Mouse (Mus musculus): ENCODE data around the gene Irak3. TPM values are rescaled to one million over a fixed set of nuclear protein-coding genes. Genes with fewer than 3 reads are reported as not detected.
A peak's percentile ranks its signal among the peaks of the same experiment; 100 is the strongest.
"Not testable (repeated sequence)": the region's sequence is repeated elsewhere in the genome, so short reads cannot be mapped to it uniquely, and the experiment has no call there.

The Irak3 gene
- polyA plus RNA-seq, 1 experiment from 2014 or later = 0.74 TPM

- Histone ChIP-seq H3K27ac (ENCODE audit: low read depth, low read length) (no peak overlapping the region), H3K9ac (ENCODE audit: low read depth, low read length) (no peak overlapping the region), H3K4me3 (ENCODE audit: low read length) (no peak overlapping the region), H3K27me3 (ENCODE audit: control insufficient read depth, insufficient read depth, low read length) (no peaks in the 10 kb centered on the region), H3K9me3 (ENCODE audit: control insufficient read depth, low read length) (no peaks in the 10 kb centered on the region), H3K36me3 (ENCODE audit: control insufficient read depth, insufficient read depth, low read length) (peaks cover 19% of the 10 kb centered on the region), H3K4me2 (replicated peaks; ENCODE audit: low read depth, low read length) (no peak overlapping the region; the same call in 1 of the 2 replicates), H3K4me1 (ENCODE audit: control insufficient read depth, insufficient read depth, low read length) (no peaks in the 10 kb centered on the region)
- peak; percentile 40; the same call in 1 of the 2 replicates for ATAC-seq (ENCODE audit: low FRiP score, low TSS enrichment)
- 30% methylated on average over 18 of the region's 18 CpGs for WGBS
Measured at GRCm38 (mm10) chr10:120233655-120234367, 31.9 kb upstream of the Irak3 start.

GRCm38 (mm10) chr10:120231718-120232117 lies 29.8 kb upstream of the Irak3 start:
- no peak overlapping the region for H3K27ac ChIP-seq (ENCODE audit: low read depth, low read length)
- H3K27me3 ChIP-seq (ENCODE audit: control insufficient read depth, insufficient read depth, low read length) = no peaks in the 10 kb centered on the region
- H3K4me1 ChIP-seq (ENCODE audit: control insufficient read depth, insufficient read depth, low read length) = peaks cover 5% of the 10 kb centered on the region
- ATAC-seq (ENCODE audit: low FRiP score, low TSS enrichment) = no peak
- no peak overlapping the region for H3K9ac ChIP-seq (ENCODE audit: low read depth, low read length)
- H3K9me3 ChIP-seq (ENCODE audit: control insufficient read depth, low read length) = no peaks in the 10 kb centered on the region
- WGBS = 36% methylated on average over 5 of the region's 5 CpGs
- no peak overlapping the region for H3K4me3 ChIP-seq (ENCODE audit: low read length)
- no peak overlapping the region for H3K4me2 ChIP-seq (replicated peaks; ENCODE audit: low read depth, low read length)
- H3K36me3 ChIP-seq (ENCODE audit: control insufficient read depth, insufficient read depth, low read length) = peaks cover 26% of the 10 kb centered on the region

GRCm38 (mm10) chr10:120226871-120227661 lies 25.1 kb upstream of the Irak3 start, which contains the start of gene Llph:
Llph (plus strand) TSS chr10:120227070.
- peak within 1 kb of the TSS; percentile 92 for H3K9ac ChIP-seq (ENCODE audit: low read depth, low read length)
- WGBS = under 1% methylated on average over 57 of the region's 57 CpGs
- H3K27me3 ChIP-seq (ENCODE audit: control insufficient read depth, insufficient read depth, low read length) = no peaks in the 10 kb centered on the region
- peak within 1 kb of the TSS; percentile 43; the same call in 1 of the 2 replicates for H3K27ac ChIP-seq (ENCODE audit: low read depth, low read length)
- ATAC-seq (ENCODE audit: low FRiP score, low TSS enrichment) = peak; percentile 94
- peak within 1 kb of the TSS; percentile 48 for H3K4me2 ChIP-seq (replicated peaks; ENCODE audit: low read depth, low read length)
- H3K4me3 ChIP-seq (ENCODE audit: low read length) = peak within 1 kb of the TSS; percentile 99
- H3K9me3 ChIP-seq (ENCODE audit: control insufficient read depth, low read length) = no peaks in the 10 kb centered on the region
- H3K4me1 ChIP-seq (ENCODE audit: control insufficient read depth, insufficient read depth, low read length) = peaks cover 5% of the 10 kb centered on the region
- peaks cover 31% of the 10 kb centered on the region for H3K36me3 ChIP-seq (ENCODE audit: control insufficient read depth, insufficient read depth, low read length)

GRCm38 (mm10) chr10:120220776-120221175 lies 18.8 kb upstream of the Irak3 start:
- H3K4me3 ChIP-seq (ENCODE audit: low read length) = no peak overlapping the region
- H3K9me3 ChIP-seq (ENCODE audit: control insufficient read depth, low read length) = no peaks in the 10 kb centered on the region
- H3K4me2 ChIP-seq (replicated peaks; ENCODE audit: low read depth, low read length) = no peak overlapping the region
- no peaks in the 10 kb centered on the region for H3K27me3 ChIP-seq (ENCODE audit: control insufficient read depth, insufficient read depth, low read length)
- peaks cover 23% of the 10 kb centered on the region for H3K36me3 ChIP-seq (ENCODE audit: control insufficient read depth, insufficient read depth, low read length)
- H3K4me1 ChIP-seq (ENCODE audit: control insufficient read depth, insufficient read depth, low read length) = no peaks in the 10 kb centered on the region
- 83% methylated on average over 7 of the region's 7 CpGs for WGBS
- no peak overlapping the region for H3K9ac ChIP-seq (ENCODE audit: low read depth, low read length)
- no peak for ATAC-seq (ENCODE audit: low FRiP score, low TSS enrichment)
- no peak overlapping the region for H3K27ac ChIP-seq (ENCODE audit: low read depth, low read length)

- no peak for ATAC-seq (ENCODE audit: low FRiP score, low TSS enrichment)
- Histone ChIP-seq H3K27ac (ENCODE audit: low read depth, low read length) (no peak overlapping the region), H3K36me3 (ENCODE audit: control insufficient read depth, insufficient read depth, low read length) (peaks cover 23% of the 10 kb centered on the region), H3K27me3 (ENCODE audit: control insufficient read depth, insufficient read depth, low read length) (no peaks in the 10 kb centered on the region), H3K4me3 (ENCODE audit: low read length) (no peak overlapping the region), H3K9me3 (ENCODE audit: control insufficient read depth, low read length) (no peaks in the 10 kb centered on the region), H3K4me1 (ENCODE audit: control insufficient read depth, insufficient read depth, low read length) (no peaks in the 10 kb centered on the region), H3K9ac (ENCODE audit: low read depth, low read length) (no peak overlapping the region), H3K4me2 (replicated peaks; ENCODE audit: low read depth, low read length) (no peak overlapping the region)
- 80% methylated on average over 14 of the region's 14 CpGs for WGBS
Measured at GRCm38 (mm10) chr10:120219578-120220359, 17.8 kb upstream of the Irak3 start.

- no peak overlapping the region for H3K4me3 ChIP-seq (ENCODE audit: low read length)
- ATAC-seq (ENCODE audit: low FRiP score, low TSS enrichment) = no peak
- no peak overlapping the region for H3K9ac ChIP-seq (ENCODE audit: low read depth, low read length)
- no peak overlapping the region for H3K27ac ChIP-seq (ENCODE audit: low read depth, low read length)
- H3K4me1 ChIP-seq (ENCODE audit: control insufficient read depth, insufficient read depth, low read length) = no peaks in the 10 kb centered on the region
- 89% methylated on average over 10 of the region's 10 CpGs for WGBS
- H3K9me3 ChIP-seq (ENCODE audit: control insufficient read depth, low read length) = no peaks in the 10 kb centered on the region
- peaks cover 18% of the 10 kb centered on the region for H3K36me3 ChIP-seq (ENCODE audit: control insufficient read depth, insufficient read depth, low read length)
- no peak overlapping the region for H3K4me2 ChIP-seq (replicated peaks; ENCODE audit: low read depth, low read length)
- no peaks in the 10 kb centered on the region for H3K27me3 ChIP-seq (ENCODE audit: control insufficient read depth, insufficient read depth, low read length)
Measured at GRCm38 (mm10) chr10:120218996-120219395, 17.1 kb upstream of the Irak3 start.

GRCm38 (mm10) chr10:120217099-120217498 lies 15.2 kb upstream of the Irak3 start:
- H3K4me3 ChIP-seq (ENCODE audit: low read length); H3K4me1 ChIP-seq (ENCODE audit: control insufficient read depth, insufficient read depth, low read length); ATAC-seq (ENCODE audit: low FRiP score, low TSS enrichment); H3K27ac ChIP-seq (ENCODE audit: low read depth, low read length); H3K9me3 ChIP-seq (ENCODE audit: control insufficient read depth, low read length); H3K4me2 ChIP-seq (replicated peaks; ENCODE audit: low read depth, low read length); H3K27me3 ChIP-seq (ENCODE audit: control insufficient read depth, insufficient read depth, low read length); H3K9ac ChIP-seq (ENCODE audit: low read depth, low read length): not testable (repeated sequence)
- 86% methylated on average over 1 of the region's 1 CpGs for WGBS
- H3K36me3 ChIP-seq (ENCODE audit: control insufficient read depth, insufficient read depth, low read length) = peaks cover 18% of the 10 kb centered on the region

- Histone ChIP-seq H3K4me3 (ENCODE audit: low read length) (peak overlapping the region; percentile 93; the same call in 1 of the 2 replicates), H3K4me2 (replicated peaks; ENCODE audit: low read depth, low read length) (peak overlapping the region; percentile 63; the same call in 1 of the 2 replicates), H3K27ac (ENCODE audit: low read depth, low read length) (no peak overlapping the region), H3K4me1 (ENCODE audit: control insufficient read depth, insufficient read depth, low read length) (peaks cover 9% of the 10 kb centered on the region; the same call in 1 of the 2 replicates), H3K27me3 (ENCODE audit: control insufficient read depth, insufficient read depth, low read length) (no peaks in the 10 kb centered on the region), H3K9ac (ENCODE audit: low read depth, low read length) (no peak overlapping the region), H3K36me3 (ENCODE audit: control insufficient read depth, insufficient read depth, low read length) (no peaks in the 10 kb centered on the region), H3K9me3 (ENCODE audit: control insufficient read depth, low read length) (peaks cover 5% of the 10 kb centered on the region; the same call in 1 of the 2 replicates)
- ATAC-seq (ENCODE audit: low FRiP score, low TSS enrichment) = no peak
- WGBS = 89% methylated on average over 3 of the region's 3 CpGs
Measured at GRCm38 (mm10) chr10:120210096-120210495, 8.2 kb upstream of the Irak3 start.
